Mouse (Mus musculus) midbrain, postnatal 0 days (tissue): ENCODE measurements around the gene Trim23. TPM values are rescaled to one million over a fixed set of nuclear protein-coding genes. Genes with fewer than 3 reads are reported as not detected.

Experiments
- ATAC-seq: fragments of 200-750 bp; cut with Nextera tagmentation; 2 replicates; pipeline ENCODE4 v1.8.0; 2017; ENCODE audit warnings: moderate number of reproducible peaks, mild to moderate bottlenecking, moderate TSS enrichment, moderate library complexity; ENCODE audit not compliant: low FRiP score
- DNase-seq: peaks from one replicate; pipeline ENCODE4 v3.0.0-alpha.2; 2015; ENCODE audit warnings: low spot score
- H3K27ac ChIP-seq: fragments of 300-500 bp; sonication (generic); 2 replicates; pipeline ENCODE4 v1.5.1; 2014; ENCODE audit warnings: low read depth, mild to moderate bottlenecking, low read length, mixed read lengths
- H3K27me3 ChIP-seq: fragments of 300-500 bp; sonication (generic); 2 replicates; pipeline ENCODE4 v1.6.1; 2014; ENCODE audit warnings: low read length, control low read depth, mixed read lengths; ENCODE audit not compliant: insufficient read depth
- H3K36me3 ChIP-seq: fragments of 300-500 bp; sonication (generic); 2 replicates; pipeline ENCODE4 v1.6.1; 2014; ENCODE audit warnings: low read length, control low read depth, mixed read lengths; ENCODE audit not compliant: insufficient read depth
- H3K4me1 ChIP-seq: fragments of 300-500 bp; sonication (generic); 2 replicates; pipeline ENCODE4 v1.6.1; 2014; ENCODE audit warnings: mild to moderate bottlenecking, control low read depth, antibody characterized with exemption, low read length, mixed read lengths; ENCODE audit not compliant: insufficient read depth
- H3K4me2 ChIP-seq: fragments of 300-500 bp; sonication (generic); 2 replicates; pipeline ENCODE4 v1.6.1; 2014; ENCODE audit warnings: low read depth, mild to moderate bottlenecking, low read length, mixed read lengths; ENCODE audit not compliant: poor library complexity, severe bottlenecking
- H3K4me3 ChIP-seq: fragments of 300-500 bp; sonication (generic); 2 replicates; pipeline ENCODE4 v1.5.1; 2014; ENCODE audit warnings: low read depth, mild to moderate bottlenecking, low read length, moderate library complexity
- H3K9ac ChIP-seq: fragments of 300-500 bp; sonication (generic); replicated peaks from 2 replicates; pipeline ENCODE4 v1.6.1; 2014; ENCODE audit warnings: mild to moderate bottlenecking, low read length, moderate library complexity, mixed read lengths; ENCODE audit not compliant: poor library complexity, severe bottlenecking
- H3K9me3 ChIP-seq: fragments of 300-500 bp; sonication (generic); 2 replicates; pipeline ENCODE4 v1.6.1; 2016; ENCODE audit warnings: low read length, control low read depth
- CTCF ChIP-seq: IDR thresholded peaks from 2 replicates; pipeline ENCODE4 v1.5.1; 2016; ENCODE audit warnings: antibody characterized with exemption, mild to moderate bottlenecking
- WGBS: fragments of 180-500 bp; shearing (Covaris S2); extraction: QIAGEN DNeasy Blood & Tissue Kit; methylation state at CpG from one replicate; pipeline ENCODE4 v1.1.7; 2014; 5-methylcytosine and 5-hydroxymethylcytosine counted together
- polyA plus RNA-seq: library from polyadenylated mRNA; unstranded; fragments of >200 nt; fragmentation: Nextera tagmentation; extraction: Ambion mirVana; gene quantifications from 2 replicates; pipeline ENCODE4 v1.2.1, GENCODE M21; 2015
- total RNA-seq: library from RNA; depleted of rRNA; stranded (reverse); fragments of >200 nt; gene quantifications from 2 replicates; pipeline ENCODE4 v1.2.3, GENCODE M21; 2014; rRNA removed

The Trim23 gene
- total and polyA plus RNA-seq, 2 experiments from 2014 or later = 31.7 to 36.1 TPM

- H3K9ac ChIP-seq = no peak overlapping the region
- H3K27me3 ChIP-seq = no peaks in the 10 kb centered on the region
- whole genome bisulfite sequencing = 69% methylated on average over 3 of the region's 3 CpGs
These were observed 48.9 kb downstream of the Trim23 start for GRCm38 (mm10) chr13:104227478-104227877.

DNA sequence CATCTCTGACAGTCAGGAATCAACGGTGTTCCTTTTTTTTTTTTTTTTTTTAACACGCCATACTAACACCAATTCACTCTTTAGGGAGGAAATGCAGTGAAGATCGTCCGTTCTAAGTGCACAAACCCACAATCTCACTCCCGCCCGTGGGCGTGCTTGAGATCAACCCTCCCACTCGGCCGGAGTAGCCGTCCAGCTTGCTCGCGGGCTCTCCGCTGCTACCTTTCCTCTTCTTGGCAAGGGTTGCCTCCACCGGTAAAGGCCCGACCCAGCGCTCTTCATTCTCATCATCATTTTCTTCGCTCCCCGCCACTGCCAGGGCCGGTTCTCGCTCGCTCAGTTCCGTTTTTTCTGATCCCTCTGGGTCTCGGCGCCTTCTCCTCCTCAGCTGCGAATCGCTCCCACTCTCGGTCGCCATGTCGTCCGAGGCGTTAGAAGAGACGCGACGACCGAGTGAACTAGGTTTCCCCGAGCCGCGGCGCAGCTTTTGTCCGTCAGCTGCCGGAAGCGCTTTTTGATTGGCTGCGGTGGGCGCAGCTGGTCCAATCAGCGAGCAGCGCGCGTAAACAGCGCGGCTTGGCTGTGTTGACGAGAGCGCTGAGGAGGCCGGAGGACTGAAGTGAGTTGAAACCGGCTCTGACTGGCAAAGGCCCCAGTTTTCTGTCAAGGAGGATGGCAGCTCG is 49.9 kb downstream of the Trim23 start, which contains the start of the genes Cenpk and Ppwd1:
Gene Cenpk, plus strand, starts transcription at position 228 of the 683 bp plus-strand sequence.
Gene Ppwd1, minus strand, starts transcription at position 460 of the 683 bp plus-strand sequence.
- peak; percentile 100 for ATAC-seq

More at GRCm38 (mm10) chr13:104227478-104227877, 48.9 kb downstream of the Trim23 start:
- Histone ChIP-seq H3K4me1 (peaks cover 3% of the 10 kb centered on the region; the same call in 1 of the 2 replicates), H3K27ac (no peak overlapping the region), H3K36me3 (0 out of 2 replicates have a peak, but pooled peaks cover 3% of the 10 kb centered on the region), H3K4me2 (peak overlapping the region; percentile 71), H3K9me3 (no peaks in the 10 kb centered on the region), H3K4me3 (peak overlapping the region; percentile 69)
- ATAC-seq (no peak), DNase-seq (no peak)
- TF ChIP-seq CTCF = no peak

DNA sequence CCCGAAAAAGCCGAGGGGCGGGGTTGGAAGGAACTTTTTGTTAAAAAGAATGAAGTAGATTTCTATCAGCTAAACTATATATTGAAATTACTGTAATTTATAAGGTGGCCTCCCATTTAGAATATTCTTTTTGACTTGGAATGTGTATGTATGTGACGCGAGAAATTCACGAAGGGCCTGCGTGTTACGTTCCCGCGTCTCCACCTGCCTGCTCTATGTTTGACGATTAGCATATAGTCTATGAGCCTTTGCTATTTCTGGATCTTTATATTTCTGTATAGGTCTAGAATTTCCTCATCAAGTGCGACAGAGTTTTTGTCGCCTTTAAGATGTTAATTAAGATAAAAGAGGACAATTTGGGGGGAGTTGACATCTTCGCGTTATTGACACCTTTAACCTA is 50.6 kb downstream of the Trim23 start:
- Histone ChIP-seq H3K9me3 (no peaks in the 10 kb centered on the region), H3K27ac (no peak overlapping the region), H3K4me3 (peak overlapping the region; percentile 69), H3K4me2 (peak overlapping the region; percentile 64), H3K9ac (peak overlapping the region; percentile 57), H3K36me3 (0 out of 2 replicates have a peak, but pooled peaks cover 3% of the 10 kb centered on the region), H3K27me3 (no peaks in the 10 kb centered on the region), H3K4me1 (peaks cover 3% of the 10 kb centered on the region; the same call in 1 of the 2 replicates)
- no peak for DNase-seq
- 5% methylated on average over 15 of the region's 15 CpGs for WGBS
- no peak for TF ChIP-seq CTCF
- ATAC-seq = peak; percentile 41; the same call in 1 of the 2 replicates

More for the DNA sequence above, 49.9 kb downstream of the Trim23 start, which contains the start of the genes Cenpk and Ppwd1:
- under 1% methylated on average over 55 of the region's 55 CpGs for WGBS
- Histone ChIP-seq H3K36me3 (0 out of 2 replicates have a peak, but pooled peaks cover 3% of the 10 kb centered on the region), H3K4me3 (peak within 1 kb of the TSS; percentile 69), H3K9me3 (no peaks in the 10 kb centered on the region), H3K27ac (peak within 1 kb of the TSS; percentile 81), H3K9ac (peak within 1 kb of the TSS; percentile 63), H3K4me2 (peak within 1 kb of the TSS; percentile 71), H3K27me3 (no peaks in the 10 kb centered on the region), H3K4me1 (peaks cover 3% of the 10 kb centered on the region; the same call in 1 of the 2 replicates)
- no peak; the same call in 1 of the 2 replicates for TF ChIP-seq CTCF
- DNase-seq = peak; percentile 98

Other genes starting within 250 kb of the Trim23 start
- gene Nln, start 69.2 kb upstream of the Trim23 start, total RNA-seq = 91.3 and 94.1 TPM in 2 replicates
- gene Nln, start 69.2 kb upstream of the Trim23 start, polyA plus RNA-seq = 59.2 and 60.2 TPM in 2 replicates
- gene Sgtb, start 69.1 kb upstream of the Trim23 start, total RNA-seq = 32.5 and 33.0 TPM in 2 replicates
- 19.8 and 21.2 TPM in 2 replicates for gene Sgtb, start 69.1 kb upstream of the Trim23 start, polyA plus RNA-seq
- 35.1 and 41.9 TPM in 2 replicates for gene Trappc13, start 328 bp upstream of the Trim23 start, total RNA-seq
- gene Trappc13, start 328 bp upstream of the Trim23 start, polyA plus RNA-seq = 45.1 and 46.2 TPM in 2 replicates
- gene Cenpk, start 49.8 kb downstream of the Trim23 start, total RNA-seq = 2.8 and 3.6 TPM in 2 replicates
- 8.6 and 9.8 TPM in 2 replicates for gene Cenpk, start 49.8 kb downstream of the Trim23 start, polyA plus RNA-seq
- 5.3 and 5.6 TPM in 2 replicates for gene Ppwd1, start 50.0 kb downstream of the Trim23 start, total RNA-seq
- gene Ppwd1, start 50.0 kb downstream of the Trim23 start, polyA plus RNA-seq = 5.2 and 6.7 TPM in 2 replicates
- 4.6 and 5.6 TPM in 2 replicates for gene Adamts6, start 109.0 kb downstream of the Trim23 start, total RNA-seq
- 0.33 and 0.38 TPM in 2 replicates for gene Adamts6, start 109.0 kb downstream of the Trim23 start, polyA plus RNA-seq